Mouse (Mus musculus): Measurements from ENCODE around the gene Dhx33.

Gene Dhx33

GRCm38 (mm10) chr11:71004316-71004773 is at the start of gene Dhx33:
Dhx33 (minus strand) TSS chr11:71004437.
- DNase-seq: peak; percentile 91 to 94

- no peak for DNase-seq
These were observed 48.3 kb upstream of the Dhx33 start for GRCm38 (mm10) chr11:71052554-71052953.

GRCm38 (mm10) chr11:71039526-71040298 is 35.5 kb upstream of the Dhx33 start:
- DNase-seq: no peak

GRCm38 (mm10) chr11:71033163-71033761 is 29.0 kb upstream of the Dhx33 start, which contains the start of gene 6330403K07Rik:
6330403K07Rik (minus strand) TSS chr11:71033513.
- DNase-seq: no peak

GRCm38 (mm10) chr11:71032491-71033162 is 28.4 kb upstream of the Dhx33 start:
- no peak for DNase-seq

GRCm38 (mm10) chr11:71032070-71032469 is 27.8 kb upstream of the Dhx33 start:
- DNase-seq: no peak

- DNase-seq: no peak
These were observed 25.3 kb upstream of the Dhx33 start for GRCm38 (mm10) chr11:71029403-71030118.

GRCm38 (mm10) chr11:71028280-71028679 is 24.0 kb upstream of the Dhx33 start:
- DNase-seq: no peak

- DNase-seq: peak; percentile 91 to 96
These were observed 15.2 kb upstream of the Dhx33 start, which contains the start of the genes Mis12 and Derl2 for GRCm38 (mm10) chr11:71019201-71020068. Mis12 (plus strand) TSS chr11:71019611. Derl2 (minus strand) TSS chr11:71019841.

GRCm38 (mm10) chr11:71018416-71019200 is 14.4 kb upstream of the Dhx33 start:
- DNase-seq: no peak

GRCm38 (mm10) chr11:71017051-71017450 is 12.8 kb upstream of the Dhx33 start:
- DNase-seq: no peak

- no peak for DNase-seq
These were observed 8.5 kb upstream of the Dhx33 start for GRCm38 (mm10) chr11:71012743-71013142.

GRCm38 (mm10) chr11:71008321-71008720 is 4.1 kb upstream of the Dhx33 start:
- no peak for DNase-seq

- no peak for DNase-seq
These were observed 3.6 kb upstream of the Dhx33 start for GRCm38 (mm10) chr11:71007831-71008230.

GRCm38 (mm10) chr11:71007026-71007425 is 2.8 kb upstream of the Dhx33 start:
- DNase-seq: no peak

- no peak for DNase-seq
These were observed 809 bp upstream of the Dhx33 start for GRCm38 (mm10) chr11:71005046-71005445.

GRCm38 (mm10) chr11:71003611-71004315 is 474 bp downstream of the Dhx33 start:
- no peak for DNase-seq

GRCm38 (mm10) chr11:71001167-71001566 is 3.1 kb downstream of the Dhx33 start:
- DNase-seq: no peak

GRCm38 (mm10) chr11:70982557-70983228 is 21.5 kb downstream of the Dhx33 start, which contains the start of gene C1qbp:
C1qbp (minus strand) TSS chr11:70983026.
- peak; percentile 86 to 96 for DNase-seq

- DNase-seq: no peak
These were observed 22.2 kb downstream of the Dhx33 start for GRCm38 (mm10) chr11:70982030-70982429.
